Mouse (Mus musculus) natural killer cell, adult 2 months (primary cell): ENCODE measurements around the gene Myh3.
A peak's percentile ranks its signal among the peaks of the same experiment; 100 is the strongest.

Experiments used
- DNase-seq, 2 experiments: peaks; one replicate each; pipeline ENCODE4 v3.0.0; 2022; ENCODE audit warnings: low spot score in 2 of 2

The Myh3 gene

GRCm38 (mm10) chr11:67144559-67145265 is 66.6 kb downstream of the Myh3 start:
- peak in 1 of 2 experiments; percentile 17 for DNase-seq

GRCm38 (mm10) chr11:67145482-67146408 is 67.6 kb downstream of the Myh3 start:
- DNase-seq = no peak

GRCm38 (mm10) chr11:67146409-67147282 is 68.5 kb downstream of the Myh3 start:
- no peak for DNase-seq

GRCm38 (mm10) chr11:67147283-67147921 is 69.3 kb downstream of the Myh3 start:
- no peak for DNase-seq

GRCm38 (mm10) chr11:67148286-67149012 is 70.3 kb downstream of the Myh3 start:
- DNase-seq = no peak

GRCm38 (mm10) chr11:67150237-67150636 is 72.1 kb downstream of the Myh3 start:
- DNase-seq = no peak

GRCm38 (mm10) chr11:67151159-67151558 is 73.1 kb downstream of the Myh3 start:
- no peak for DNase-seq
